Mouse (Mus musculus): ENCODE measurements around the gene Cnn2. TPM values are rescaled to one million over a fixed set of nuclear protein-coding genes. Genes with fewer than 3 reads are reported as not detected.

The Cnn2 gene
- polyA plus RNA-seq, 1 experiment from 2014 or later = 221 TPM

GRCm38 (mm10) chr10:80015583-80015982 lies 27.2 kb downstream of the Cnn2 start:
- no peak for DNase-seq (ENCODE audit: low spot score)
- no peak overlapping the region for H3K27ac ChIP-seq (ENCODE audit: low read depth, low read length)
- WGBS = 83% methylated on average over 10 of the region's 10 CpGs
- no peak overlapping the region for H3K9ac ChIP-seq (ENCODE audit: low read depth, low read length)
- no peak overlapping the region for H3K4me3 ChIP-seq (ENCODE audit: low read depth, low read length)
- no peaks in the 10 kb centered on the region for H3K36me3 ChIP-seq (ENCODE audit: control insufficient read depth, insufficient read depth, low read length)
- H3K9me3 ChIP-seq (ENCODE audit: control insufficient read depth, low read length) = peaks cover 3% of the 10 kb centered on the region; the same call in 1 of the 2 replicates
- ATAC-seq (ENCODE audit: low FRiP score) = no peak
- no peak overlapping the region for H3K4me2 ChIP-seq (replicated peaks; ENCODE audit: low read depth, low read length)
- H3K27me3 ChIP-seq (ENCODE audit: control insufficient read depth, insufficient read depth, low read length) = peaks cover 46% of the 10 kb centered on the region
- peaks cover 10% of the 10 kb centered on the region; the same call in 1 of the 2 replicates for H3K4me1 ChIP-seq (replicated peaks; ENCODE audit: control insufficient read depth, insufficient read depth, low read length)

GRCm38 (mm10) chr10:80016511-80016910 lies 28.1 kb downstream of the Cnn2 start, which contains the start of gene Arhgap45:
TSS of gene Arhgap45 (plus strand) at chr10:80016653.
- 65% methylated on average over 11 of the region's 11 CpGs for WGBS
- no peak for DNase-seq (ENCODE audit: low spot score)
- H3K27ac ChIP-seq (ENCODE audit: low read depth, low read length) = no peak within 1 kb of the TSS
- no peaks in the 10 kb centered on the region for H3K36me3 ChIP-seq (ENCODE audit: control insufficient read depth, insufficient read depth, low read length)
- ATAC-seq (ENCODE audit: low FRiP score) = no peak
- H3K9me3 ChIP-seq (ENCODE audit: control insufficient read depth, low read length) = no peaks in the 10 kb centered on the region
- no peak within 1 kb of the TSS for H3K4me3 ChIP-seq (ENCODE audit: low read depth, low read length)
- H3K27me3 ChIP-seq (ENCODE audit: control insufficient read depth, insufficient read depth, low read length) = peaks cover 47% of the 10 kb centered on the region
- peaks cover 10% of the 10 kb centered on the region; the same call in 1 of the 2 replicates for H3K4me1 ChIP-seq (replicated peaks; ENCODE audit: control insufficient read depth, insufficient read depth, low read length)
- no peak within 1 kb of the TSS for H3K4me2 ChIP-seq (replicated peaks; ENCODE audit: low read depth, low read length)
- H3K9ac ChIP-seq (ENCODE audit: low read depth, low read length) = no peak within 1 kb of the TSS

- Histone ChIP-seq H3K9me3 (ENCODE audit: control insufficient read depth, low read length) (no peaks in the 10 kb centered on the region), H3K36me3 (ENCODE audit: control insufficient read depth, insufficient read depth, low read length) (no peaks in the 10 kb centered on the region), H3K4me2 (replicated peaks; ENCODE audit: low read depth, low read length) (no peak overlapping the region), H3K27ac (ENCODE audit: low read depth, low read length) (no peak overlapping the region), H3K4me3 (ENCODE audit: low read depth, low read length) (no peak overlapping the region), H3K9ac (ENCODE audit: low read depth, low read length) (no peak overlapping the region), H3K4me1 (replicated peaks; ENCODE audit: control insufficient read depth, insufficient read depth, low read length) (peaks cover 10% of the 10 kb centered on the region; the same call in 1 of the 2 replicates), H3K27me3 (ENCODE audit: control insufficient read depth, insufficient read depth, low read length) (peaks cover 47% of the 10 kb centered on the region)
- DNase-seq (ENCODE audit: low spot score) (no peak), ATAC-seq (ENCODE audit: low FRiP score) (no peak)
- 87% methylated on average over 10 of the region's 10 CpGs for WGBS
Observed at GRCm38 (mm10) chr10:80016931-80017330, 28.5 kb downstream of the Cnn2 start.

DNA sequence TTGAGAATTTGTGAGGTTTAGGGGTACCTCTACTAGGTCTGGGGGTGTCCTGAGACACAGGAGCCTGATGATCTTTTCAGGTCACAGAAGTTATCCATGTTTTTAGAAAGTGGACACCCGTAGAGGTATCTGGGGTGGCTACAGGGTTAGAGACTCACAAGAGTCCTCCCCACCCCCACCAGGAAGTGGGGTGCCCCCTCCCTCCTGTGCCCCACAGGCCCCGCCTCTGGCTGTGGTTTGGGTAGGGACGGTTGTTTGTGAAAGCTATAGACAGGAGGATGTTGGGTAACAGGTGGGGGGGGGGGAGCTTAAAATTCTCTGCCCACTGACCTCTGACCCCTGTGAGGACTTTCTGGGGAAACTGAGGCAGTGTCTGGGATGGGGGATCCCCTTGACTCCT lies 29.0 kb downstream of the Cnn2 start:
- Histone ChIP-seq H3K4me3 (ENCODE audit: low read depth, low read length) (no peak overlapping the region), H3K27ac (ENCODE audit: low read depth, low read length) (no peak overlapping the region), H3K9ac (ENCODE audit: low read depth, low read length) (no peak overlapping the region), H3K36me3 (ENCODE audit: control insufficient read depth, insufficient read depth, low read length) (no peaks in the 10 kb centered on the region), H3K4me1 (replicated peaks; ENCODE audit: control insufficient read depth, insufficient read depth, low read length) (peaks cover 10% of the 10 kb centered on the region; the same call in 1 of the 2 replicates), H3K4me2 (replicated peaks; ENCODE audit: low read depth, low read length) (no peak overlapping the region), H3K9me3 (ENCODE audit: control insufficient read depth, low read length) (no peaks in the 10 kb centered on the region), H3K27me3 (ENCODE audit: control insufficient read depth, insufficient read depth, low read length) (peaks cover 43% of the 10 kb centered on the region)
- 76% methylated on average over 3 of the region's 3 CpGs for WGBS
- DNase-seq (ENCODE audit: low spot score) = no peak
- ATAC-seq (ENCODE audit: low FRiP score) = no peak

GRCm38 (mm10) chr10:80017771-80018170 lies 29.4 kb downstream of the Cnn2 start:
- Histone ChIP-seq H3K4me2 (replicated peaks; ENCODE audit: low read depth, low read length) (no peak overlapping the region), H3K4me1 (replicated peaks; ENCODE audit: control insufficient read depth, insufficient read depth, low read length) (peaks cover 10% of the 10 kb centered on the region; the same call in 1 of the 2 replicates), H3K4me3 (ENCODE audit: low read depth, low read length) (no peak overlapping the region), H3K27ac (ENCODE audit: low read depth, low read length) (no peak overlapping the region), H3K36me3 (ENCODE audit: control insufficient read depth, insufficient read depth, low read length) (no peaks in the 10 kb centered on the region), H3K27me3 (ENCODE audit: control insufficient read depth, insufficient read depth, low read length) (peaks cover 41% of the 10 kb centered on the region), H3K9me3 (ENCODE audit: control insufficient read depth, low read length) (no peaks in the 10 kb centered on the region), H3K9ac (ENCODE audit: low read depth, low read length) (no peak overlapping the region)
- 82% methylated on average over 14 of the region's 14 CpGs for WGBS
- no peak for ATAC-seq (ENCODE audit: low FRiP score)
- DNase-seq (ENCODE audit: low spot score) = no peak

DNA sequence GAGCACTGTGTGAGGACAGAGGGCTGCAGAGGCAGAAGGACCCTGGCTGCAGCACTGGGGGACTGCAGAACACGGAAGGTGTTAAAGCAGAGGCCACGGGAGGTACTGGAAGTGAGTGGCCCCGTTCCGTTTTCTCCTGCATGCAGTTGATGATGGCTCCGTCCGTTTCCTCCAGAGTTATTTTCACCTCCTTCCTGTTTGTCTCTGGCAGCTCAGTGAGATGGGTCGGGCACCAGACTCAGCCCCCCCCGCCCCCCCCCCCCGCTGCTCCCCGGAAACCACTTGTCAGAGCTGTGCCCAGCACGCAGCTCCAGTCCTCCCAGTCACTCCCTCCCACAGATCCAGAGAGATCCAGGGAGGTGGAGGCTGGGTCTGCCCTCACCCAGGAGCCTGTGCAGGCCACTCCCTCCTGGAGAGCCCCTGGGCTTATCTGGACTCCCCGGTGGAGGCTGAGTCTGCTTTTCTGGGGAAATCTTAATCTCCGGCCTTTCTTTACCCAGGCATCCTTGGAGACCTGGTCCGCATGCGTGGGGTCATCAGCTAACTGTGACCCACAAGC lies 30.4 kb downstream of the Cnn2 start:
- Histone ChIP-seq H3K9ac (ENCODE audit: low read depth, low read length) (no peak overlapping the region), H3K27me3 (ENCODE audit: control insufficient read depth, insufficient read depth, low read length) (peaks cover 30% of the 10 kb centered on the region), H3K27ac (ENCODE audit: low read depth, low read length) (no peak overlapping the region), H3K36me3 (ENCODE audit: control insufficient read depth, insufficient read depth, low read length) (no peaks in the 10 kb centered on the region), H3K9me3 (ENCODE audit: control insufficient read depth, low read length) (no peaks in the 10 kb centered on the region), H3K4me1 (replicated peaks; ENCODE audit: control insufficient read depth, insufficient read depth, low read length) (peaks cover 10% of the 10 kb centered on the region; the same call in 1 of the 2 replicates), H3K4me2 (replicated peaks; ENCODE audit: low read depth, low read length) (no peak overlapping the region), H3K4me3 (ENCODE audit: low read depth, low read length) (no peak overlapping the region)
- DNase-seq (ENCODE audit: low spot score) (no peak), ATAC-seq (ENCODE audit: low FRiP score) (no peak)
- WGBS = 5% methylated on average over 15 of the region's 15 CpGs

DNA sequence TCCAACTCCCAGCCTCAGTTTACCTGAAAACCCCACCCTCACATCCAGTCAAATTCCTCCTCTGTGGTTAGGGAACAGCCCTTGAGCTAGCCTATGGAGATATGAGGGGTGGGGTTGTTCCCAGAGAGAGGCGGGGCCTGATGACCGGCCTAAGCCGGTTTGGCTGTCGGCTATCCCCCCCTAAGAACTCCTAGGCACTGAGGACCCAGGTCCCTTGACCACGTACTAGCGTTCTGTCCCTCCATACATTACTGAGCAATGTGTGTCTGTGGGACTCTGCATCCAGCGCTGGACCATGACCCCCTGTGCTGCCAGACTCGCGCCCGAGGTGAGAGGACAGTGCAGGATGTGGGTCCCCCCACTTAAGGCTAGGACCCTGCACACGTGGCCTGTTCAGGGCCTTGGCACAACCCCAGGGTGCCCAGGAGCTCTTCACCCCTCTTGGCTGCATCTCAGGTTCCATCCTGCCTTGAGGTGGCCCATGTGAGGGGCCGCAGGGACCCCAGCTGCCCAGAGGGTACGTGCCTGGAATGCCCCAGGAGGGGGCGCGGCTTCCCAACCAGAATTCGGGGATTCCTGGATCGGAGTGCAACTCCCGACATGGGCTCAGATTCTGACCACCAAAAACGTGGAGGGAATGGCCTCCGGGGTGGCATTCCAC lies 31.2 kb downstream of the Cnn2 start:
- Histone ChIP-seq H3K4me1 (replicated peaks; ENCODE audit: control insufficient read depth, insufficient read depth, low read length) (peaks cover 10% of the 10 kb centered on the region; the same call in 1 of the 2 replicates), H3K9ac (ENCODE audit: low read depth, low read length) (peak overlapping the region; percentile 52; the same call in 1 of the 2 replicates), H3K27me3 (ENCODE audit: control insufficient read depth, insufficient read depth, low read length) (peaks cover 23% of the 10 kb centered on the region), H3K4me3 (ENCODE audit: low read depth, low read length) (peak overlapping the region; percentile 19), H3K36me3 (ENCODE audit: control insufficient read depth, insufficient read depth, low read length) (no peaks in the 10 kb centered on the region), H3K4me2 (replicated peaks; ENCODE audit: low read depth, low read length) (peak overlapping the region; percentile 33), H3K9me3 (ENCODE audit: control insufficient read depth, low read length) (no peaks in the 10 kb centered on the region), H3K27ac (ENCODE audit: low read depth, low read length) (no peak overlapping the region)
- peak; percentile 47; the same call in 1 of the 2 replicates for ATAC-seq (ENCODE audit: low FRiP score)
- DNase-seq (ENCODE audit: low spot score) = peak; percentile 51
- WGBS = 5% methylated on average over 20 of the region's 20 CpGs

DNA sequence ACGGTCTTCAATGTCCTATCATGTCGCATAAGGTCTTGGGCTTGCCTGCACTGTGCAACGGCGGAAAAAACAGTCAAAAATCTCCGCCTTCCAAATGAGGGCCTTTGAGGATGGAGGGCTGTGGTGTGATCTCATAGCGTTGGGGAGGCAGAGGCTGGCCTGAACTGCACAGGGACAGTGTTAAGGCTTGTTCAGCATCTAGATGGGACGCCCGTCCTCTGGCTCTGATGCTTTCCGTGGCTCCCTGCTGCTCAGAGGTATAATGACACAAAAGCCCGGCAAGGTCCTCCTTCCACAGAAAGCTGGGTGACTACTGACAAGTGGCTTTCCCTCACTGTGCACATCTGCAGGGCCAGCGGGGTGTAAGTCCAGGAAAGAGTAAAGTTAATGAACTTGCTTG lies 31.8 kb downstream of the Cnn2 start:
- peak overlapping the region; percentile 33; the same call in 1 of the 2 replicates for H3K4me2 ChIP-seq (replicated peaks; ENCODE audit: low read depth, low read length)
- 24% methylated on average over 11 of the region's 11 CpGs for WGBS
- no peaks in the 10 kb centered on the region for H3K36me3 ChIP-seq (ENCODE audit: control insufficient read depth, insufficient read depth, low read length)
- H3K4me1 ChIP-seq (replicated peaks; ENCODE audit: control insufficient read depth, insufficient read depth, low read length) = peaks cover 10% of the 10 kb centered on the region; the same call in 1 of the 2 replicates
- no peak overlapping the region for H3K9ac ChIP-seq (ENCODE audit: low read depth, low read length)
- DNase-seq (ENCODE audit: low spot score) = no peak
- no peak overlapping the region for H3K4me3 ChIP-seq (ENCODE audit: low read depth, low read length)
- H3K27ac ChIP-seq (ENCODE audit: low read depth, low read length) = no peak overlapping the region
- ATAC-seq (ENCODE audit: low FRiP score) = no peak
- no peaks in the 10 kb centered on the region for H3K9me3 ChIP-seq (ENCODE audit: control insufficient read depth, low read length)
- peaks cover 17% of the 10 kb centered on the region for H3K27me3 ChIP-seq (ENCODE audit: control insufficient read depth, insufficient read depth, low read length)

All from hindbrain, embryonic 11.5 days (tissue).